13 mouse cellular contexts compared by ENCODE assay signal in the genomic region with DNA sequence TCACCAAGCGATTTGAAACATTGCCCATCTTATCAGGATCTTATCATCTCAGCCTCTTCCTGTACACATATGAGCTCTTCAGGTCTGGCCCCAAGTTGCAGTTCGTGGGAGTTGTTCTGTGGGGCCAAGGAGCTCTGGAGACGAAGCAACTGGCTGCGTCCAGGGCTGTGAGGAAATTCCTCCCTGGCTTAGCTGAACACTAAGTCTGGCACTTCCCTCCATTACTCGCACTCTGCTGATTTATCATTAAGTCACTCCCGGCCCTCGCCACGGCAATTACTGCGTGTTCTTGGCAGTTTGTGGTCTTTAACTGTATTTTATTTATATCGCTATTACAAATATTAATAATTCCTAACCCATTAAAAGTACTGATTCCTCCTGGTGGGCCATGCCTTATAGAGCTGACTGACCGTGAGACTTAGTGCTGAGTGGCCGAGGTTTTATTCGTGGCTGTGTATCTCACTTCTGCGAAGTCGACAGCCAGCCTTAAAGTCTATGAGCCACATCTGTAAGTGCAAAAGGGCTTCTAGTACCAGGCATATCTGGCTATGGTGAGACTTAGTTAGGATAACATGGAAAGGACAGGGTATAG. TPM values are rescaled to one million over a fixed set of nuclear protein-coding genes. Genes with fewer than 3 reads are reported as not detected.
A peak's percentile ranks its signal among the peaks of the same experiment; 100 is the strongest.
DNase-seq lines count a peak whose midpoint lies in the region; ATAC-seq and TF ChIP-seq lines count a peak whose summit lies in the region.
"Had no signal": no experiment of that assay in that cellular context is flagged by ENCODE, and none has a peak within 500 bp of the region (broad histone marks: within the 10 kb centered on the region; RNA-seq: fewer than 3 reads in every experiment).

No protein-coding gene starts in this region.

- no peaks in the 10 kb centered on the region for H3K27me3 ChIP-seq in heart, embryonic 11.5 days (ENCODE audit: control insufficient read depth, insufficient read depth, low read length)
- H3K27me3 ChIP-seq in MEL (ENCODE audit: control insufficient read depth in 1 of 2, insufficient read depth in 2 of 2, low read length in 2 of 2), result no peaks in the 10 kb centered on the region
- no peaks in the 10 kb centered on the region for H3K27me3 ChIP-seq in heart, embryonic 10.5 days (ENCODE audit: insufficient read depth, poor library complexity, severe bottlenecking)
- H3K27me3 ChIP-seq in lung, embryonic 16.5 days (ENCODE audit: control insufficient read depth, insufficient read depth, low read depth, low read length), result no peaks in the 10 kb centered on the region
- H3K27me3 ChIP-seq: neural tube, embryonic 12.5 days had no signal

- H3K4me1 ChIP-seq in heart, embryonic 11.5 days (ENCODE audit: control insufficient read depth, insufficient read depth, low read length), result 0 out of 2 replicates have a peak, but pooled peaks cover 3% of the 10 kb centered on the region
- H3K4me1 ChIP-seq in MEL (ENCODE audit: control insufficient read depth in 1 of 2, insufficient read depth in 2 of 2, low read length in 2 of 2), result peaks cover 8 to 22% of the 10 kb centered on the region in 2 experiments; a peak in 3 of 4 replicates
- 0 out of 2 replicates have a peak, but pooled peaks cover 4% of the 10 kb centered on the region for H3K4me1 ChIP-seq in heart, embryonic 10.5 days
- H3K4me1 ChIP-seq in lung, embryonic 16.5 days (replicated peaks; ENCODE audit: control insufficient read depth, insufficient read depth, low read length), result peaks cover 19% of the 10 kb centered on the region
- H3K4me1 ChIP-seq: forebrain, embryonic 10.5 days; neural tube, embryonic 12.5 days had no signal

- H3K9ac ChIP-seq in heart, embryonic 11.5 days (ENCODE audit: low read depth, low read length), result no peak overlapping the region
- H3K9ac ChIP-seq in MEL (ENCODE audit: control insufficient read depth, low read depth, low read length, poor library complexity, severe bottlenecking), result no peak overlapping the region
- no peak overlapping the region for H3K9ac ChIP-seq in lung, embryonic 16.5 days (ENCODE audit: low read length)
- H3K9ac ChIP-seq: neural tube, embryonic 12.5 days had no signal

- H3K79me2 ChIP-seq in MEL (ENCODE audit: control insufficient read depth, insufficient read depth, low read length, poor library complexity), result no peaks in the 10 kb centered on the region

- ATAC-seq in heart, embryonic 11.5 days (replicated peaks; ENCODE audit: insufficient number of reproducible peaks, low FRiP score, low TSS enrichment), result no peak; the same call in 1 of the 2 replicates
- peak; percentile 91 for ATAC-seq in lung, embryonic 16.5 days (ENCODE audit: low read depth)
- ATAC-seq in megakaryocyte, adult 5-6 weeks (ENCODE audit: poor library complexity, severe bottlenecking), result no peak

- TF ChIP-seq CTCF in MEL (IDR thresholded peaks at IDR 0.05 in 2 of 3, conservative IDR thresholded peaks at IDR 0.05 in 1 of 3; ENCODE audit: control insufficient read depth in 1 of 3, insufficient read depth in 1 of 3, low read depth in 2 of 3, low read length in 3 of 3, poor library complexity in 1 of 3, severe bottlenecking in 1 of 3), result no peak

- H3K4me2 ChIP-seq in heart, embryonic 11.5 days, result no peak overlapping the region
- H3K4me2 ChIP-seq in lung, embryonic 16.5 days (ENCODE audit: low read depth, low read length), result no peak overlapping the region
- H3K4me2 ChIP-seq: neural tube, embryonic 12.5 days had no signal

- no peak overlapping the region for H3K4me3 ChIP-seq in heart, embryonic 11.5 days (ENCODE audit: low read depth, low read length)
- H3K4me3 ChIP-seq in MEL (ENCODE audit: control insufficient read depth in 1 of 2, insufficient read depth in 1 of 2, low read depth in 2 of 2, low read length in 2 of 2), result no peak overlapping the region
- no peak overlapping the region for H3K4me3 ChIP-seq in heart, embryonic 10.5 days
- H3K4me3 ChIP-seq in lung, embryonic 16.5 days (ENCODE audit: low read length), result no peak overlapping the region
- H3K4me3 ChIP-seq: forebrain, embryonic 10.5 days; neural tube, embryonic 12.5 days had no signal

- no peaks in the 10 kb centered on the region for H3K9me3 ChIP-seq in heart, embryonic 11.5 days (replicated peaks; ENCODE audit: control insufficient read depth, low read length)
- no peaks in the 10 kb centered on the region for H3K9me3 ChIP-seq in MEL (replicated peaks; ENCODE audit: insufficient read depth, low read length)
- no peaks in the 10 kb centered on the region for H3K9me3 ChIP-seq in heart, embryonic 10.5 days
- no peaks in the 10 kb centered on the region for H3K9me3 ChIP-seq in lung, embryonic 16.5 days (ENCODE audit: control insufficient read depth, low read length)
- H3K9me3 ChIP-seq: forebrain, embryonic 10.5 days; G1E; neural tube, embryonic 12.5 days had no signal

- TF ChIP-seq POLR2A in MEL (IDR thresholded peaks at IDR 0.05; ENCODE audit: control insufficient read depth in 1 of 2, insufficient read depth in 1 of 2, low read depth in 1 of 2, low read length in 2 of 2, poor library complexity in 1 of 2), result no peak

- DNase-seq in heart, adult 18-20 months, result peak; percentile 55 to 71
- peak; percentile 35 for DNase-seq in MEL (ENCODE audit: low read depth, low spot score)
- DNase-seq in heart, embryonic 10.5 days (ENCODE audit: low spot score), result peak; percentile 48
- DNase-seq in spleen, postnatal 4 days (ENCODE audit: low spot score in 2 of 2), result no peak
- DNase-seq in frontal cortex, postnatal 25 days (ENCODE audit: low spot score in 2 of 2), result no peak
- DNase-seq: embryo, embryonic 11 days; thymus, postnatal 25 days had no signal

- 71% methylated on average over 15 of the region's 15 CpGs for WGBS in heart, embryonic 11.5 days (ENCODE audit: insufficient replicate concordance)
- WGBS in heart, embryonic 10.5 days, result 68% methylated on average over 15 of the region's 15 CpGs
- 40% methylated on average over 15 of the region's 15 CpGs for WGBS in lung, embryonic 16.5 days

- 0 out of 4 replicates have a peak, but pooled peaks of 1 of the 2 experiments have one; percentile 18 for TF ChIP-seq EP300 in MEL (IDR thresholded peaks at IDR 0.05; ENCODE audit: low read depth in 1 of 2, low read length in 2 of 2)

- no peak overlapping the region for H3K27ac ChIP-seq in heart, embryonic 11.5 days (ENCODE audit: low read depth, low read length)
- no peak overlapping the region for H3K27ac ChIP-seq in MEL (ENCODE audit: control insufficient read depth, low read depth, low read length)
- no peak overlapping the region for H3K27ac ChIP-seq in heart, embryonic 10.5 days
- peak overlapping the region; percentile 78 for H3K27ac ChIP-seq in lung, embryonic 16.5 days (ENCODE audit: low read length)
- H3K27ac ChIP-seq: forebrain, embryonic 10.5 days; neural tube, embryonic 12.5 days had no signal

- 0 out of 2 replicates have a peak, but pooled peaks cover 2% of the 10 kb centered on the region for H3K36me3 ChIP-seq in heart, embryonic 11.5 days (ENCODE audit: control insufficient read depth, insufficient read depth, low read length)
- H3K36me3 ChIP-seq in MEL (ENCODE audit: control insufficient read depth in 1 of 2, insufficient read depth in 2 of 2, low read length in 2 of 2), result peaks cover 13 to 26% of the 10 kb centered on the region in 2 experiments
- peaks cover 34% of the 10 kb centered on the region for H3K36me3 ChIP-seq in heart, embryonic 10.5 days
- peaks cover 3% of the 10 kb centered on the region; the same call in 1 of the 2 replicates for H3K36me3 ChIP-seq in lung, embryonic 16.5 days (ENCODE audit: control insufficient read depth, insufficient read depth, low read length)

- TF ChIP-seq RAD21 in MEL (IDR thresholded peaks at IDR 0.05; ENCODE audit: low read depth, low read length), result no peak

TF ChIP-seq in MEL, 35 proteins besides CTCF, POLR2A, EP300 and RAD21:
- TF ChIP-seq GATA1 (IDR thresholded peaks at IDR 0.05; ENCODE audit: low read depth, low read length) (peak; percentile 72), KAT2A (conservative IDR thresholded peaks at IDR 0.05; ENCODE audit: low read depth, low read length) (no peak)

RNA-seq across cellular contexts. Expression of a gene that starts 56.0 kb away (rescaled TPM):
- total RNA-seq in heart, adult 18-20 months (2021), result under 1 TPM; 0.69 to 0.90 TPM
- polyA plus RNA-seq in heart, embryonic 11.5 days (2014; fragmentation: Nextera tagmentation; extraction: Ambion mirVana), result 17.8 and 18.0 TPM in 2 replicates
- total RNA-seq in MEL (2012; rRNA removed), result 43.1 and 58.6 TPM in 2 replicates
- polyA plus RNA-seq in MEL (2012; ENCODE audit: insufficient read depth in 1 of 2, insufficient read length in 2 of 2, low read depth in 1 of 2, low replicate concordance in 2 of 2, missing spikeins in 1 of 2), result 1,000 to 10,000 TPM in 1 of 2 experiments, 10 to 100 TPM in 1; 83.0 to 1,097 TPM
- 20.1 and 23.2 TPM in 2 replicates for polyA plus RNA-seq in heart, embryonic 10.5 days (2016; fragmentation: Nextera tagmentation; extraction: Ambion mirVana)
- 12.7 and 14.2 TPM in 2 replicates for polyA plus RNA-seq in lung, embryonic 16.5 days (2015; fragmentation: Nextera tagmentation; extraction: Ambion mirVana)
- total RNA-seq in megakaryocyte, adult 5-6 weeks (2015), result 17.9 and 20.9 TPM in 2 replicates
- 75.2 and 76.5 TPM in 2 replicates for total RNA-seq in megakaryocyte, adult 5-6 weeks (2017)

Comparison
In these comparisons a context has a peak if more than half of its experiments do, and no peak if none do; other contexts are left out.
1. DNase-seq: peak in heart, adult 18-20 months (2 of 2), MEL (single experiment) and heart, embryonic 10.5 days (single experiment); none in spleen, postnatal 4 days (0 of 2) and frontal cortex, postnatal 25 days (0 of 2).